11 mouse cellular contexts compared by ENCODE assay signal in the genomic region with DNA sequence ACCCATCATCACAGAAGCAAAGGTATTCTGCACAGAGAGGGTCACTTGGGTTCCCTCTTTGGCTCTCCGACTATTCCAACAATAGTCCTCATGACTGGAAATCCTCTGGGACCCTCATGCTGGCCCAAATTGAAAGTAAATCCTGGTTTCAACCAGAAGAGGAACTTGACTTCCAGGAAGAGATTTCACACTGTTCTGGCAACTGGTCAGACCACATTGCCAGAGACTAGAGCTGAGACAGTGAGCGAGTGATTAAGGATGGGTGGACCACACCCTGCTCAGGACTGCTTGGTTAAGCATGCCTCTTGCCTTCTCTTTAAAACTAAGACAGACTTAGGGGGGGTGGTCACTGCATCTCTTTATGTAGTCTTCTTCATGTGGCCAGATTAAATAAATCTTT.
DNase-seq lines count a peak whose midpoint lies in the region; ATAC-seq lines count a peak whose summit lies in the region.
"Had no signal": no experiment of that assay in that cellular context is flagged by ENCODE, and none has a peak within 500 bp of the region (broad histone marks: within the 10 kb centered on the region; RNA-seq: fewer than 3 reads in every experiment).

No protein-coding gene starts in this region.

- no peaks in the 10 kb centered on the region for H3K36me3 ChIP-seq in embryonic facial prominence, embryonic 14.5 days (ENCODE audit: control insufficient read depth, insufficient read depth, low read length)
- no peaks in the 10 kb centered on the region for H3K36me3 ChIP-seq in splenic B cell, adult 2 months (ENCODE audit: control insufficient read depth, insufficient read depth, low read length, poor library complexity, severe bottlenecking)

- no peak overlapping the region for H3K4me2 ChIP-seq in embryonic facial prominence, embryonic 14.5 days (ENCODE audit: low read depth, low read length)

- ATAC-seq in embryonic facial prominence, embryonic 14.5 days (ENCODE audit: low read depth) = no peak
- ATAC-seq: liver, postnatal 0 days had no signal

- H3K27me3 ChIP-seq in embryonic facial prominence, embryonic 14.5 days (replicated peaks; ENCODE audit: control insufficient read depth, insufficient read depth, low read length) = no peaks in the 10 kb centered on the region
- H3K27me3 ChIP-seq in splenic B cell, adult 2 months (ENCODE audit: control insufficient read depth, insufficient read depth, low read length, poor library complexity, severe bottlenecking) = no peaks in the 10 kb centered on the region

- H3K9ac ChIP-seq in embryonic facial prominence, embryonic 14.5 days (ENCODE audit: low read depth, low read length) = no peak overlapping the region
- H3K9ac ChIP-seq: liver, postnatal 0 days had no signal

- WGBS in embryonic facial prominence, embryonic 14.5 days = 65% methylated on average over 2 of the region's 2 CpGs

- peaks cover 17% of the 10 kb centered on the region for H3K4me1 ChIP-seq in embryonic facial prominence, embryonic 14.5 days (ENCODE audit: control insufficient read depth, insufficient read depth, low read length)

- peak overlapping the region; percentile 55 for H3K27ac ChIP-seq in embryonic facial prominence, embryonic 14.5 days (replicated peaks; ENCODE audit: low read depth, low read length)

- H3K9me3 ChIP-seq in embryonic facial prominence, embryonic 14.5 days (ENCODE audit: control insufficient read depth, low read length) = no peaks in the 10 kb centered on the region

- no peak overlapping the region for H3K4me3 ChIP-seq in embryonic facial prominence, embryonic 14.5 days (ENCODE audit: low read depth, low read length)
- H3K4me3 ChIP-seq: erythroblast, embryonic 14.5 days had no signal

- DNase-seq in urinary bladder, postnatal 14 days (ENCODE audit: low spot score) = peak; percentile 29
- no peak for DNase-seq in urinary bladder, adult 2 months (ENCODE audit: low spot score)
- peak; percentile 66 for DNase-seq in embryonic facial prominence, embryonic 14.5 days (ENCODE audit: low spot score)
- DNase-seq in kidney, postnatal 14 days = peak; percentile 56
- peak; percentile 13 for DNase-seq in splenic B cell, adult 2 months (ENCODE audit: low read depth, low spot score)
- no peak for DNase-seq in testis, postnatal 14 days (ENCODE audit: low spot score)
- DNase-seq in thymus, postnatal 0 days (ENCODE audit: low spot score) = no peak
- no peak for DNase-seq in yolk sac, embryonic 10.5 days (ENCODE audit: low spot score)
- DNase-seq: cerebellum, adult 11-12 months; liver, postnatal 0 days had no signal

Comparison
In these comparisons a context has a peak if more than half of its experiments do, and no peak if none do; other contexts are left out.
1. DNase-seq: peak in urinary bladder, postnatal 14 days (single experiment), embryonic facial prominence, embryonic 14.5 days (single experiment), kidney, postnatal 14 days (single experiment) and splenic B cell, adult 2 months (single experiment); none in urinary bladder, adult 2 months (single experiment), testis, postnatal 14 days (single experiment), thymus, postnatal 0 days (single experiment) and yolk sac, embryonic 10.5 days (single experiment).